Mouse (Mus musculus): ENCODE measurements around the gene Acap2. TPM values are rescaled to one million over a fixed set of nuclear protein-coding genes. Genes with fewer than 3 reads are reported as not detected.

The Acap2 gene
- total RNA-seq, 1 experiment = 23.4 TPM

DNA sequence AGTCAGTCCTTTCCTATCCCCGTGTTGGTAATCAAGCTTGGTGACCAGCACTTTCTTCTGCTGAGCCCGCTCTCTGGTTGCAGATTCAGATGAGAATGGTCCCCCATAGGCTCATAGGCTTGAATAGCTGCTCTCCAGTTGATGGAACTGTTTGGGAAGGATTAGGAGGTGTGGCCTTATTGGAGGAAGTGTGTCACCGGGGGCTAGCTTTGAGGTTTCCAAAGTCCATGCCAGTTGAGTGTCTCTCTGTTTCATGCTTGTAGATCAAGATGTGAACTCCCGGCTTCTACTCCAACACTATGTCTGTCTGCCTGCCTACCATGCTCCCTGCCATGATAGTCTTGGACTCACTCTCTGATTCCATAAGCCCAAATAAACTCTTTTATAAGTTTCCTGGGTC is 14.2 kb upstream of the Acap2 start:
- in situ Hi-C loops (cut with MboI; ENCODE audit: low sequenced_read_pairs in 2 of 2, unreplicated experiment in 2 of 2) = no loop called here
- no peaks in the 10 kb centered on the region for H3K4me1 ChIP-seq (ENCODE audit: control insufficient read depth in 2 of 2, insufficient read depth in 2 of 2, low read length in 2 of 2, poor library complexity in 1 of 2)
- DNase-seq (ENCODE audit: low read depth, low spot score) = no peak
- no peak overlapping the region for H3K27ac ChIP-seq (ENCODE audit: insufficient read depth, low read depth, low read length, poor library complexity, severe bottlenecking)
- TF ChIP-seq HCFC1 (IDR thresholded peaks at IDR 0.05; ENCODE audit: borderline replicate concordance, insufficient read depth, low read length) = no peak
- no peak for TF ChIP-seq CHD2 (IDR thresholded peaks at IDR 0.05; ENCODE audit: low read depth, low read length)
- TF ChIP-seq ZNF384 (IDR thresholded peaks at IDR 0.05; ENCODE audit: low read depth, low read length) = no peak
- no peak for TF ChIP-seq MAFK (IDR thresholded peaks at IDR 0.05; ENCODE audit: insufficient read depth, low read depth, low read length)
- no peak for TF ChIP-seq ZC3H11A (IDR thresholded peaks at IDR 0.05; ENCODE audit: borderline replicate concordance, low read depth, low read length)
- no peak overlapping the region for H3K4me3 ChIP-seq (ENCODE audit: insufficient read depth in 1 of 2, low read depth in 1 of 2, low read length in 2 of 2, poor library complexity in 1 of 2, severe bottlenecking in 1 of 2)
- H3K9me3 ChIP-seq (ENCODE audit: control insufficient read depth, insufficient read depth, low read depth, low read length) = no peaks in the 10 kb centered on the region
- H3K9ac ChIP-seq (ENCODE audit: insufficient read depth, low read depth, low read length, poor library complexity, severe bottlenecking) = no peak overlapping the region
- H3K36me3 ChIP-seq (ENCODE audit: control insufficient read depth, insufficient read depth, low read length, poor library complexity, severe bottlenecking) = no peaks in the 10 kb centered on the region

DNA sequence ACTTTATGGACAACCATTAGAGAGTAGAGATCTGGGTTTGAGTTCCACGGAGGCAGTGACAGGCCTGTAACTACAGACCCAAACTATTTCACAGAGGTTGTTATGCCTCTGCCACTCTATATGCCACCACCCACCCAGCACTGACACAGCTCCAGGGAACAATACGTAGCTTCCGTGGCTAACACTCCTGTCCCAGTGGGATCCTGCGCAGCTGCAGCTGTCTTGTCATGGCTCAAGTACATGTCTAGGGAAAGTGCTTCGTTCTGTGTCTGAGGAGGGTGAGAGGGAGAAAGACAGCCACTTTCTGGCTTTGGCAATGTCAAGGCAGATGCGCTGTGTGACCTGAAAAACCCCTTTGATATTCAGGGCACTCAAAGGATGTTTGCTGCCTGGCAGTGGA is 12.4 kb upstream of the Acap2 start:
- no peak for DNase-seq (ENCODE audit: low read depth, low spot score)
- in situ Hi-C loops (cut with MboI; ENCODE audit: low sequenced_read_pairs in 2 of 2, unreplicated experiment in 2 of 2) = no loop called here
- no peak overlapping the region for H3K27ac ChIP-seq (ENCODE audit: insufficient read depth, low read depth, low read length, poor library complexity, severe bottlenecking)
- no peaks in the 10 kb centered on the region for H3K9me3 ChIP-seq (ENCODE audit: control insufficient read depth, insufficient read depth, low read depth, low read length)
- H3K4me3 ChIP-seq (ENCODE audit: insufficient read depth in 1 of 2, low read depth in 1 of 2, low read length in 2 of 2, poor library complexity in 1 of 2, severe bottlenecking in 1 of 2) = no peak overlapping the region
- no peaks in the 10 kb centered on the region for H3K36me3 ChIP-seq (ENCODE audit: control insufficient read depth, insufficient read depth, low read length, poor library complexity, severe bottlenecking)
- H3K9ac ChIP-seq (ENCODE audit: insufficient read depth, low read depth, low read length, poor library complexity, severe bottlenecking) = no peak overlapping the region
- H3K4me1 ChIP-seq (ENCODE audit: control insufficient read depth in 2 of 2, insufficient read depth in 2 of 2, low read length in 2 of 2, poor library complexity in 1 of 2) = no peaks in the 10 kb centered on the region
- TF ChIP-seq HCFC1 (IDR thresholded peaks at IDR 0.05; ENCODE audit: borderline replicate concordance, insufficient read depth, low read length) (no peak), CHD2 (IDR thresholded peaks at IDR 0.05; ENCODE audit: low read depth, low read length) (no peak), MAFK (IDR thresholded peaks at IDR 0.05; ENCODE audit: insufficient read depth, low read depth, low read length) (no peak)

DNA sequence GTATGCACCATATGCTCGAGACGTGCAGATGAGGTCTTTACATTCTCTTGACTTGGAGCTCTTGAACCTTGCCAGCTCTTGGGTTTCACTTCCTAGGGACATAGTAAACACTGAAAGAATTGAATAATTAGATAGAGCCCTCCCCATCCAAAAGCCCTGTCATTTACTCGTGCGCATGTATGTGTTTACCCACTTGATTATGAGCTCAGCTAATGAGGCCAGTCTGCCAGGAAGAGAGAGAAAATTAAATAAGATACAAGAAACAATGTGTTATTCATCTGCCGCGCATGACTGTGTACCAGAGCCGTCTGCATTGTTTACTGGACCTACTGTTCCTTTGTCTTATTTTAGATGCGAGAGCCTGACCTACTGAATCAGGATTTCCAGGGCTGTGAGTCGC is 10.5 kb upstream of the Acap2 start:
- no peaks in the 10 kb centered on the region for H3K4me1 ChIP-seq (ENCODE audit: control insufficient read depth in 2 of 2, insufficient read depth in 2 of 2, low read length in 2 of 2, poor library complexity in 1 of 2)
- no peak overlapping the region for H3K27ac ChIP-seq (ENCODE audit: insufficient read depth, low read depth, low read length, poor library complexity, severe bottlenecking)
- no peak overlapping the region for H3K9ac ChIP-seq (ENCODE audit: insufficient read depth, low read depth, low read length, poor library complexity, severe bottlenecking)
- H3K9me3 ChIP-seq (ENCODE audit: control insufficient read depth, insufficient read depth, low read depth, low read length) = no peaks in the 10 kb centered on the region
- in situ Hi-C loops (cut with MboI; ENCODE audit: low sequenced_read_pairs in 2 of 2, unreplicated experiment in 2 of 2) = no loop called here
- TF ChIP-seq ZNF384 (IDR thresholded peaks at IDR 0.05; ENCODE audit: low read depth, low read length) (no peak), ZC3H11A (IDR thresholded peaks at IDR 0.05; ENCODE audit: borderline replicate concordance, low read depth, low read length) (no peak), MAFK (IDR thresholded peaks at IDR 0.05; ENCODE audit: insufficient read depth, low read depth, low read length) (no peak)
- no peak overlapping the region for H3K4me3 ChIP-seq (ENCODE audit: insufficient read depth in 1 of 2, low read depth in 1 of 2, low read length in 2 of 2, poor library complexity in 1 of 2, severe bottlenecking in 1 of 2)
- no peak for DNase-seq (ENCODE audit: low read depth, low spot score)
- no peaks in the 10 kb centered on the region for H3K36me3 ChIP-seq (ENCODE audit: control insufficient read depth, insufficient read depth, low read length, poor library complexity, severe bottlenecking)

DNA sequence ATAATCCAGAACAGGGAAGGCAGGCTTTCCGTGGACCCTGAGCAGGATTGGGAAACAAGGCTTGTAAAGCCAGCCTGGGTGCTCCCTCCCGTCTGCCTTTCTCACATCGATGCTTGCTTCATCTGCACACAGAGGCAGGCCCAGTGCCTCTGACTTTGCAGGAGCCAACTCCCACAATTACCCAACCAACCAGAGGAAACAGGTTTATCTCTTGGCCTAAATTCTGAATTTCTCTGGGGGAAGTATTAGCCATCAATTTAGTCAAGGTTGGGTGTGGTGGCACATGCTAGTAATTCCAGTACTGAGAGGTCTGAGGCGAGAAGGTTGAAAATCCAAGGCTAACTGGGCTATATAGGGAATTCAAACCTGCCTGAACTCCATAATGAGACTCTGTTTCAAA is 9.4 kb upstream of the Acap2 start:
- Histone ChIP-seq H3K4me3 (ENCODE audit: insufficient read depth in 1 of 2, low read depth in 1 of 2, low read length in 2 of 2, poor library complexity in 1 of 2, severe bottlenecking in 1 of 2) (no peak overlapping the region), H3K9ac (ENCODE audit: insufficient read depth, low read depth, low read length, poor library complexity, severe bottlenecking) (no peak overlapping the region), H3K9me3 (ENCODE audit: control insufficient read depth, insufficient read depth, low read depth, low read length) (no peaks in the 10 kb centered on the region), H3K27ac (ENCODE audit: insufficient read depth, low read depth, low read length, poor library complexity, severe bottlenecking) (no peak overlapping the region), H3K4me1 (ENCODE audit: control insufficient read depth in 2 of 2, insufficient read depth in 2 of 2, low read length in 2 of 2, poor library complexity in 1 of 2) (no peaks in the 10 kb centered on the region), H3K36me3 (ENCODE audit: control insufficient read depth, insufficient read depth, low read length, poor library complexity, severe bottlenecking) (no peaks in the 10 kb centered on the region)
- DNase-seq (ENCODE audit: low read depth, low spot score) = no peak
- TF ChIP-seq ZC3H11A (IDR thresholded peaks at IDR 0.05; ENCODE audit: borderline replicate concordance, low read depth, low read length) = no peak
- no peak for TF ChIP-seq CHD2 (IDR thresholded peaks at IDR 0.05; ENCODE audit: low read depth, low read length)
- no peak for TF ChIP-seq MAFK (IDR thresholded peaks at IDR 0.05; ENCODE audit: insufficient read depth, low read depth, low read length)
- no peak for TF ChIP-seq HCFC1 (IDR thresholded peaks at IDR 0.05; ENCODE audit: borderline replicate concordance, insufficient read depth, low read length)
- no peak for TF ChIP-seq ZNF384 (IDR thresholded peaks at IDR 0.05; ENCODE audit: low read depth, low read length)
- in situ Hi-C loops (cut with MboI; ENCODE audit: low sequenced_read_pairs in 2 of 2, unreplicated experiment in 2 of 2) = no loop called here

DNA sequence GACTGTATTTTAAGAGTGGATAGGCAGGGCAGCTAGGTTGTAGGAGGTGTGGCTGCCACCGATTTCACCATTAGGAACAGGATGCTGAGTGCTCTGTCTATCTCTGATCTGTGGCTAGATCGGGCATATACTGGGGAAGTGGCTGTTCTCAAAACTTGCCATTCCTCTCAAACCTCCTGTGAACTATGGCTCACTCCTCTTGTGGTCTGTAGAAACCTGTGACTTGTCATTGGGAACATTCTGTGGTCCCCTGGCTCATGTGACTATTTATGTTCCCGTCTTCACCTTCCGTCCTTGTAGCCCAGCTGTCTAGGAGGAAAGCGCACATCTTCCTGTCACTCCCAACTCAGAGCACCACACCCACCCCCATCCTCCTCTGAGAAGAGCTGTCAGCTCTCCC is 8.9 kb upstream of the Acap2 start:
- no peaks in the 10 kb centered on the region for H3K4me1 ChIP-seq (ENCODE audit: control insufficient read depth in 2 of 2, insufficient read depth in 2 of 2, low read length in 2 of 2, poor library complexity in 1 of 2)
- TF ChIP-seq HCFC1 (IDR thresholded peaks at IDR 0.05; ENCODE audit: borderline replicate concordance, insufficient read depth, low read length) (no peak), MAFK (IDR thresholded peaks at IDR 0.05; ENCODE audit: insufficient read depth, low read depth, low read length) (no peak), CHD2 (IDR thresholded peaks at IDR 0.05; ENCODE audit: low read depth, low read length) (no peak), ZNF384 (IDR thresholded peaks at IDR 0.05; ENCODE audit: low read depth, low read length) (no peak), ZC3H11A (IDR thresholded peaks at IDR 0.05; ENCODE audit: borderline replicate concordance, low read depth, low read length) (no peak)
- H3K36me3 ChIP-seq (ENCODE audit: control insufficient read depth, insufficient read depth, low read length, poor library complexity, severe bottlenecking) = no peaks in the 10 kb centered on the region
- no peak overlapping the region for H3K9ac ChIP-seq (ENCODE audit: insufficient read depth, low read depth, low read length, poor library complexity, severe bottlenecking)
- no peak for DNase-seq (ENCODE audit: low read depth, low spot score)
- H3K27ac ChIP-seq (ENCODE audit: insufficient read depth, low read depth, low read length, poor library complexity, severe bottlenecking) = no peak overlapping the region
- no peaks in the 10 kb centered on the region for H3K9me3 ChIP-seq (ENCODE audit: control insufficient read depth, insufficient read depth, low read depth, low read length)
- H3K4me3 ChIP-seq (ENCODE audit: insufficient read depth in 1 of 2, low read depth in 1 of 2, low read length in 2 of 2, poor library complexity in 1 of 2, severe bottlenecking in 1 of 2) = no peak overlapping the region
- in situ Hi-C loops (cut with MboI; ENCODE audit: low sequenced_read_pairs in 2 of 2, unreplicated experiment in 2 of 2) = no loop called here
